Mouse (Mus musculus) natural killer cell, adult 2 months (primary cell): ENCODE results near the gene Olfr109.

Experiments used
- DNase-seq, 2 experiments: peaks; one replicate each; pipeline ENCODE4 v3.0.0; 2022; ENCODE audit warnings: low spot score in 2 of 2

The Olfr109 gene

DNA sequence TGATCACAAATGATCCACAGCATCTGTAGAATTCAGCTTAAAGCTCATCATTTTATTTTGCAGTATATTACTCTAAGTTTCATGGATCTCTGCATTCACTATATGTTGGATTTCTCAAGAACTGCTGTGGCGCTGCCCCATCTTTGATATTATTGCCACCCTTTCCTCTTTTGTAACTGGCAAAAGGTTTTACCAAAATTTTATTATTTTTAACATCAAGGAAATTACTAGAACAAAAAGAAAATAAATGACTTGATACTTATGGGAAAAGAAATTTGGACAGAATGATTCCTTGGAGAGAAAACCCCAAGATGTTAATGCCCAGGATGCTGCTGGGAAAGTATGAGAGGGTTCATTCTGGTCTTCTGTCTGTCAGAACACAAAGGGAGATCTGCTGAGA, at the start of gene Olfr109:
Gene Olfr109 (plus strand): TSS at position 301 of the 400 bp plus-strand sequence.
- no peak for DNase-seq

DNA sequence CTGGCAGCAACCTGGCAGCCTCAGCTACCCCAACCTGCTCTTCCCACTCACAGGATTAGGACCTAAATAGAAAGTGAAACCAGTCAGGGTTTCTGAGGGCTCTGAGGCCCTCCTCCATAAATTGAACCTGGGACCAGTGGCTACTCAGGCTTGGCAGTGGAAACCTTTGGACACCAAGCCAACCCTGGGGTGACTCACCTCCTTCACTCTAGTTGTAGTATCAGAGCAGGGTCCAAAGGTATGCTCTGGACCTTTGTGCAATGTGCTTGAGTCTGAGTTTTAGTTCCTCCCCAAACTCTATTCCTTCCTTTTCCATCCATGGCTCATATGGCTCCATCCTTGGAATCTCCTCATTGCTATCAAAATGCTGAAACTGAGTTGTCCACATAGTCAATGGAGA, 45.3 kb upstream of the Olfr109 start:
- no peak for DNase-seq

DNA sequence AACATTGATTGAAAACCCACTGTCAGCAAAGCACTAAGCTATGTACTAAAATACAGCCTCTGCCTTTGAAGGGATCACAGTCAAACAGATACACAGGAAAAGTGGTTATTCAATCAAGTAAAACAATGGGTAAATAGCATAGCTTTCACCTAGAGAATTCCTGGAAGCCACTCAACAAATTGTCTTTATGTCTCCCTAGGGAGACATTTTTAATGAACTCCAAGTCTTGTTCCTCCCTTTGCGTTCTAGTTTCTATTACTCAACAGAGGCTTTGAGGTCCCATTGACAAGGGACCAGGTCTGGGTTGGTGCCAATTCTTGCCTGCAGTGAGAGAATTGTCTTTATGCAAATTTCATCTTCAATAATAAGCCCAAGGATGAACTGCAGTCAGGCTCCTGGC, 13.5 kb upstream of the Olfr109 start, which contains the start of gene Olfr108:
Gene Olfr108 (plus strand): TSS at position 301 of the 400 bp plus-strand sequence.
- no peak for DNase-seq

DNA sequence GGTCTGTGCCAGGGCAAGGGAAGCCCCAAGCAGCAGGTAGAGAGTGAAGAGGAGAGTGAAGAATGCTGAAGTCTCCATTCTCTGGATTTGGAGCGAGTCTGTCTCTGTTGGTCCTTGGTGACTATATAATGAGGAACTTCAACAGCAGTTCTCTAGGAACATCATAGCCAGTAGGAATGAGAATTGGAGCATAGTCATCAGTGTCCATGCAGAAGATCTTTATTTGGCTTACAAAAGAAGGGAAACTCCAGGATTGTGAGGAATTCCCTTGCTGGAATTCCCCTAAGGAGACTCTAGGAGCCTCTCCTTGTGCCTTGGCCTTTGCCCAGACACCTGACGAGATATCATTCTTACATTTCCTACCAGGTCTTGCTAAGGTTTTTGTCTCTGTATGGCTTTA, 24.7 kb downstream of the Olfr109 start, which contains the start of gene H2-M2:
Gene H2-M2 (minus strand): TSS at position 101 of the 400 bp plus-strand sequence.
- no peak for DNase-seq

DNA sequence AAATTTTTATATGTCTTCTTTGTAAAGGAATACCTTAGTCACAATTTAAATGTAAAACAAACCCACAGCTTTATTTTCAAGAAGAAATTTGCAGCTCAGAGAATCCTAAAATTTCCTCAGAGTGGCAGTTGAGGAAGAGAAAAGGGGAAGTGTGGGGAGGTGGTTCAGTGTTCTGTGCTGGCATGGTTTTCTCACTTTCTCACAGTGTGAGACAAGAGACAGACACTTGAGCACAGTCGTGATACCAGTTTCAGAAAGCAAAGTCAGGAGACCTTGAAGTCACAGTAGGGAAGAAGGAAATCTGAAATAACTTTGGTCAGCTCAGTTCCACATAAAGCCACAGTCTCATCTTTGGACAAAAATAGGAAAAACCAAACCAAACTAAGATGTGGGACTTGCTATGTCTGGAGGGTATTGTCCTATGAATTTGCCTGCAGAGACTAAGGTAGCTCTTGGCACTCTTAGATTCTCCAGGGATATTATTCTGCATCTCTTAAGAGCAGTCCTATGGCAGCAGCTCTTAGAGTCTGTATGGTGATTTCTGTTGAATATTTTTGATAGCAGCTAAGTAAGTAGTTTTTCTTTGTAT, 33.3 kb downstream of the Olfr109 start, which contains the start of gene Olfr110:
Gene Olfr110 (plus strand): TSS at position 539 of the 589 bp plus-strand sequence.
- no peak for DNase-seq

DNA sequence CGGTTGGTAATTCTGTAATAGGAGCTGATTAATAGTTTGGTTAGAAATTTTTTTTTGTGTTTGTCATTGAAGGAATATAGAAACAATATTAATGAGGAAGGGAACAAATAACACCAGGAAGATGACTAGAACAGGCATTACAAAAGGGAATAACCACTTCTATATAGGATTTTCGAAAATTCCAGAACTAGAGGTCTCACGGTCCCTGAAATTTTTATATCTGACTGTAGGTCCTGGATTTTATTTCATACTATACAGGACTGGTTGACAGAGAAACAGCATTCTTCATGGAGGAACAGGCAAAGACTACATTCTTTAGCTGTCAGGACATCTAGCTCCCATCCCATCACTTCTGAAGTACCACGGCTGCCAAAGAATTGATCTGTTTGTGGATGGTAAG, 49.0 kb downstream of the Olfr109 start, which contains the start of gene Olfr111:
Gene Olfr111 (plus strand): TSS at position 301 of the 400 bp plus-strand sequence.
- no peak for DNase-seq
